Mouse (Mus musculus): Measurements from ENCODE around the gene Ppargc1a. TPM values are rescaled to one million over a fixed set of nuclear protein-coding genes. Genes with fewer than 3 reads are reported as not detected.

Gene Ppargc1a
- polyA plus RNA-seq, 1 experiment from 2014 or later, result 66.9 TPM

DNA sequence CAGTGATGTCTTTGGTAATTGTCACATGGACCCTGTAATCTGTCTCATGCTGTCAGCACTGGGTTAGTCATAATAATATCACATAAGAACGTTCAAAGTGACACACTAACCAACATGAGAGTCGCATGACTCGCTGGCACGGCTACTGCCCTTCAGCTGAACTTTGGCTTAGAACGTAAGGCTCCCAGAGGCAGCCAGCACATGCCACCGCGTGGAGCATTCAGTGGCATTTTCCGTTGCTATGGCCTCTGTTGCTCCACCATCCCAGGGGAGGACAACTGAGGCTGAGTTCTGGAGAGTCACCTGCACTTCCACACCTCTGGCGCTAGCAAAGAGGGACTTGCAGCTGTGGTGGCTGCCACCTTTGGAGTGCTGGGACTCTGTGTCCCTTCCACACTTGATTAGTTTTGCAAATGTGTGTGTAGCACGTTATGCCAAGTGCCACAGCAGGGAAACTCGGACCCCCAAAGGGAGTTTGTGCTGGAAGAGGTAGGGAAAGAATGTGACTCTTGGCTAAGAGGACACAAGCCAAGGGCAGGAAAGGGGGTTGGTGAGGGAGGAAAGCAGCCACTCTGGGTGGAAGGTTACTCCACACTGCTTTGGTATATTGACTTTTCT, 24.1 kb upstream of the Ppargc1a start:
- Histone ChIP-seq H3K27ac (replicated peaks in 1 of 2; ENCODE audit: control insufficient read depth in 1 of 2, insufficient read depth in 1 of 2, low read depth in 2 of 2, low read length in 2 of 2) (peak overlapping the region; percentile 94 to 95), H3K4me1 (ENCODE audit: control insufficient read depth in 2 of 2, insufficient read depth in 2 of 2, low read length in 2 of 2) (peaks cover 18 to 42% of the 10 kb centered on the region in 2 experiments), H3K4me2 (ENCODE audit: low read length) (peak overlapping the region; percentile 58), H3K9me3 (ENCODE audit: control insufficient read depth, low read length) (no peaks in the 10 kb centered on the region), H3K27me3 (ENCODE audit: control insufficient read depth, insufficient read depth, low read length) (no peaks in the 10 kb centered on the region), H3K36me3 (ENCODE audit: control insufficient read depth, insufficient read depth, low read length) (no peaks in the 10 kb centered on the region), H3K9ac (ENCODE audit: low read length) (peak overlapping the region; percentile 60), H3K4me3 (ENCODE audit: control insufficient read depth in 1 of 2, insufficient read depth in 1 of 2, low read depth in 1 of 2, low read length in 2 of 2) (0 out of 4 replicates have a peak overlapping the region, but pooled peaks of 1 of the 2 experiments have one; percentile 3)
- ATAC-seq (ENCODE audit: insufficient number of reproducible peaks, insufficient read depth, low FRiP score, low read depth), result peak; percentile 86
- WGBS, result 4% methylated on average over 11 of the region's 11 CpGs

DNA sequence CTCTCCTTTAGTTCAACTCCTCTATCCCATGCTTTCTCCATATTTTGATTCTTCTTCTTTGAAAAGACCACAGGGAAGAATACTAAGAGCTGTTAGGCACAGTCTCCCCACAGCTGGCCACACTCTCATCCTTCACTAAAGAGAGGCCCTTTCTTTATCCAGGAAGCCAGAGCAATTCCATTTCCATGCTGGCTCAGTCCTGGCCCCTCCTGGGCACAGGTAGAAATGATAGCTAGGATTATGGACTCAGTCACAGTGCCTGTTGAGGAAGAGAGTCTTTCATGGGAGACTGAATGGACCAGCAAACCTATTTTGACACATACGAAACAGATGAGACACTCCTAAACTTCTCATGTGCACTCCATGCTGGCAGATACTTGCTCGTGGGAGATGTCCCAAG, 18.7 kb upstream of the Ppargc1a start:
- Histone ChIP-seq H3K9me3 (ENCODE audit: control insufficient read depth, low read length) (no peaks in the 10 kb centered on the region), H3K4me1 (ENCODE audit: control insufficient read depth in 2 of 2, insufficient read depth in 2 of 2, low read length in 2 of 2) (peaks cover 10 to 23% of the 10 kb centered on the region in 2 experiments), H3K27me3 (ENCODE audit: control insufficient read depth, insufficient read depth, low read length) (no peaks in the 10 kb centered on the region), H3K9ac (ENCODE audit: low read length) (no peak overlapping the region), H3K27ac (replicated peaks in 1 of 2; ENCODE audit: control insufficient read depth in 1 of 2, insufficient read depth in 1 of 2, low read depth in 2 of 2, low read length in 2 of 2) (no peak overlapping the region), H3K4me3 (ENCODE audit: control insufficient read depth in 1 of 2, insufficient read depth in 1 of 2, low read depth in 1 of 2, low read length in 2 of 2) (no peak overlapping the region), H3K36me3 (ENCODE audit: control insufficient read depth, insufficient read depth, low read length) (no peaks in the 10 kb centered on the region), H3K4me2 (ENCODE audit: low read length) (no peak overlapping the region)
- no peak for ATAC-seq (ENCODE audit: insufficient number of reproducible peaks, insufficient read depth, low FRiP score, low read depth)
- 76% methylated on average over 2 of the region's 2 CpGs for WGBS

DNA sequence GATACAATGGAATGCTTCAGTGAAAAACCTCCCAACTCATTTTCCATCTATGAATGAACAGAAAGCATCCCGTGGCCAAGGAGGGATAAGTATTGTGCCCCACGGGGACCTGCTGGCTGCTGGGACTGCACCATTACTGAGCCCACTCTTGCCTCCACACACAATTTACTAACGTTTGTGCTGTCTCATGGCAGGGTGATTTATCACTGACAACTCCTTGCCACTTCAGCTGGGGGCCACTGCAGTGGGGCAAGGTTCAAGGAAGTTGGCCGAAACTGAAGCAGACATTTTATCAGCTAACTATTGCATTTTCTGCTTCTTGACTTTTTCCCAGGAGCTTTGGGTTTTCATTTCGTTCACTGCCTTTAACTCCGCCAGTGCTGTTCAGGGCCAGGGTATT, 17.5 kb upstream of the Ppargc1a start:
- Histone ChIP-seq H3K27me3 (ENCODE audit: control insufficient read depth, insufficient read depth, low read length) (no peaks in the 10 kb centered on the region), H3K4me2 (ENCODE audit: low read length) (no peak overlapping the region), H3K27ac (replicated peaks in 1 of 2; ENCODE audit: control insufficient read depth in 1 of 2, insufficient read depth in 1 of 2, low read depth in 2 of 2, low read length in 2 of 2) (no peak overlapping the region), H3K9ac (ENCODE audit: low read length) (no peak overlapping the region), H3K4me1 (ENCODE audit: control insufficient read depth in 2 of 2, insufficient read depth in 2 of 2, low read length in 2 of 2) (peaks cover 8 to 16% of the 10 kb centered on the region in 2 experiments), H3K4me3 (ENCODE audit: control insufficient read depth in 1 of 2, insufficient read depth in 1 of 2, low read depth in 1 of 2, low read length in 2 of 2) (no peak overlapping the region), H3K9me3 (ENCODE audit: control insufficient read depth, low read length) (no peaks in the 10 kb centered on the region), H3K36me3 (ENCODE audit: control insufficient read depth, insufficient read depth, low read length) (no peaks in the 10 kb centered on the region)
- no peak for ATAC-seq (ENCODE audit: insufficient number of reproducible peaks, insufficient read depth, low FRiP score, low read depth)
- 52% methylated on average over 6 of the region's 6 CpGs for WGBS

DNA sequence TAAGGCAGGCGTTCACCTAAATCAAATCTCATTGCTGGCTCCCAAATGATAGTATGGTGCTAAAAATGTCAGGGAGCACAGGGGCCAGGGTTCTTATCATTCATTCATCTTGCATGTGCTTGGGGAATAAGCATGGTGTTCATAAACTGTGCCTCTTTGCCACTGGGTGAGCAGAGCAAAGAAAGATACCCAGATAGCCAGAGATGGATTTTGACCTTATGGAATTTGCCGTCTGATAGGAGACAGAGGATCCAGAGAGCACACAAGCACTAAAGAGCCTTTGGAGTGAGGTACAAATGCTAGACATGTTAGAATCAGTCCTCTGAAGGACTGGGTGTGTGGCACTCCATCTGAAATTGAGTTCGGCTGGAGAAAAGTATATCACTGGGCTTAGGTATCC, 16.7 kb upstream of the Ppargc1a start:
- Histone ChIP-seq H3K4me2 (ENCODE audit: low read length) (no peak overlapping the region), H3K9ac (ENCODE audit: low read length) (no peak overlapping the region), H3K4me1 (ENCODE audit: control insufficient read depth in 2 of 2, insufficient read depth in 2 of 2, low read length in 2 of 2) (peaks cover 8 to 16% of the 10 kb centered on the region in 2 experiments), H3K27me3 (ENCODE audit: control insufficient read depth, insufficient read depth, low read length) (no peaks in the 10 kb centered on the region), H3K27ac (replicated peaks in 1 of 2; ENCODE audit: control insufficient read depth in 1 of 2, insufficient read depth in 1 of 2, low read depth in 2 of 2, low read length in 2 of 2) (no peak overlapping the region), H3K4me3 (ENCODE audit: control insufficient read depth in 1 of 2, insufficient read depth in 1 of 2, low read depth in 1 of 2, low read length in 2 of 2) (no peak overlapping the region), H3K36me3 (ENCODE audit: control insufficient read depth, insufficient read depth, low read length) (no peaks in the 10 kb centered on the region), H3K9me3 (ENCODE audit: control insufficient read depth, low read length) (no peaks in the 10 kb centered on the region)
- ATAC-seq (ENCODE audit: insufficient number of reproducible peaks, insufficient read depth, low FRiP score, low read depth), result no peak
- WGBS, result 77% methylated on average over 3 of the region's 3 CpGs

DNA sequence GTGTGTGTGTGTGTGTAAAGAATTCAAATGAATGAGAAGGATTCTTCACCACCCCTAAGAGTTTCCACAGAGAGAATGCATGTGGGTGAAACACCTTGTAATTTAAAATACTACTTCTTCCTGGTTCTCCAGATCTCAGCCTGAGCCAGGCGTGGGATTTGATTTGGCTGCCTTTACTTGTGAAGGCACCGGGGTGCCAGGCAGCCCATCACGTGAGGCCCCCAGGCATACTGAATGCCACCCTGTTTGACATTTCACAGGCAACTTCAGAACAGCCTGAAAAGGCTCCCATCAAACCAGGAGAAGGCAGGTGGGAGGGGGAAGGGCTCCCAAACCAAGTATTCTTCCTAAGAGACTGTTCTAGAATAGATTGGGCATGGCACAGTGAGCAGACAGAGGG, 16.1 kb upstream of the Ppargc1a start:
- WGBS, result 60% methylated on average over 3 of the region's 3 CpGs
- no peak overlapping the region for H3K4me3 ChIP-seq (ENCODE audit: control insufficient read depth in 1 of 2, insufficient read depth in 1 of 2, low read depth in 1 of 2, low read length in 2 of 2)
- no peak overlapping the region for H3K27ac ChIP-seq (replicated peaks in 1 of 2; ENCODE audit: control insufficient read depth in 1 of 2, insufficient read depth in 1 of 2, low read depth in 2 of 2, low read length in 2 of 2)
- H3K27me3 ChIP-seq (ENCODE audit: control insufficient read depth, insufficient read depth, low read length), result no peaks in the 10 kb centered on the region
- no peak overlapping the region for H3K4me2 ChIP-seq (ENCODE audit: low read length)
- ATAC-seq (ENCODE audit: insufficient number of reproducible peaks, insufficient read depth, low FRiP score, low read depth), result no peak
- H3K4me1 ChIP-seq (ENCODE audit: control insufficient read depth in 2 of 2, insufficient read depth in 2 of 2, low read length in 2 of 2), result peaks cover 8 to 16% of the 10 kb centered on the region in 2 experiments
- H3K9me3 ChIP-seq (ENCODE audit: control insufficient read depth, low read length), result no peaks in the 10 kb centered on the region
- H3K36me3 ChIP-seq (ENCODE audit: control insufficient read depth, insufficient read depth, low read length), result no peaks in the 10 kb centered on the region
- H3K9ac ChIP-seq (ENCODE audit: low read length), result no peak overlapping the region

DNA sequence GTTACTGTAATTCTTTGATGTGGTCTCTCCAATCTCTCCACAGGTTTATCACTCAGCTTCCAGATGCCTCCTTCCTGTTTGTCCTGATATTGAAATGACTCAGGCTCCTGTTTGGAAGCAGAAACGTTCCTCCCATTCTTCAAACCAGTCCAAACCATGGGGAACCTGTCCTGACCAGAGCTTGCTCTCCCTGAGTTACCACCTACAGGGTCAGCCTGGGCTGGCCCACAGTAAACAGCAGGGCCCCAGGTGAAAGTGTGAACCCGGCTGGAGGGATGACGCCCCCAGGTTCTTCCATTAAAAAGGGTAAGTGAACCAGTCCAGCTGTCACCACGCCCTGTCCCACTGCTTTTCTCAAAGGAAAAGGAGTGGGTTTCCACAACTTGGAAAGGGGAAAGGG, 15.5 kb upstream of the Ppargc1a start:
- Histone ChIP-seq H3K27ac (replicated peaks in 1 of 2; ENCODE audit: control insufficient read depth in 1 of 2, insufficient read depth in 1 of 2, low read depth in 2 of 2, low read length in 2 of 2) (no peak overlapping the region), H3K4me2 (ENCODE audit: low read length) (no peak overlapping the region), H3K4me1 (ENCODE audit: control insufficient read depth in 2 of 2, insufficient read depth in 2 of 2, low read length in 2 of 2) (peaks cover 8 to 16% of the 10 kb centered on the region in 2 experiments), H3K4me3 (ENCODE audit: control insufficient read depth in 1 of 2, insufficient read depth in 1 of 2, low read depth in 1 of 2, low read length in 2 of 2) (no peak overlapping the region), H3K36me3 (ENCODE audit: control insufficient read depth, insufficient read depth, low read length) (no peaks in the 10 kb centered on the region), H3K9me3 (ENCODE audit: control insufficient read depth, low read length) (no peaks in the 10 kb centered on the region), H3K9ac (ENCODE audit: low read length) (no peak overlapping the region), H3K27me3 (ENCODE audit: control insufficient read depth, insufficient read depth, low read length) (no peaks in the 10 kb centered on the region)
- ATAC-seq (ENCODE audit: insufficient number of reproducible peaks, insufficient read depth, low FRiP score, low read depth), result no peak
- 43% methylated on average over 4 of the region's 4 CpGs for WGBS

DNA sequence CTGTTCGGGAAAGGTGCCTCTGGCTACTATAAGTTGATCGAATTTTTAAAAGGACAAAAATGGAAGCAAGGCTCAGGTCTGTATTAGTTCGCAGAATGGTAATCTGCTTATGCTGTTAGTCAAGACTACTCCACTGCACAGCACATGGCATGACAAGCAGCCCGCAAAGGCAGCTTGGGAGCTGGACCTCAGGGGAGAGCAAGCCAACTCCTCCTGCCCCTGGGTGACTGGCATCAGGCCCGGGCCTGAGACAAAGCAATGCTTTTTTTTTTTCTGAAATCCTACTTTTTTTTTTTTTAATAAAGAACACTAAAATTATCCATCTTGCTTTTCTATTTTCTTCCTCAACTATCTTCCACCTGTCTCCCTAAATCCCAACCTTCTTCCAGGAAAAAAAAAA, 15.1 kb upstream of the Ppargc1a start:
- H3K4me3 ChIP-seq (ENCODE audit: control insufficient read depth in 1 of 2, insufficient read depth in 1 of 2, low read depth in 1 of 2, low read length in 2 of 2), result no peak overlapping the region
- H3K4me1 ChIP-seq (ENCODE audit: control insufficient read depth in 2 of 2, insufficient read depth in 2 of 2, low read length in 2 of 2), result peaks cover 8 to 16% of the 10 kb centered on the region in 2 experiments
- 70% methylated on average over 5 of the region's 5 CpGs for WGBS
- no peak overlapping the region for H3K27ac ChIP-seq (replicated peaks in 1 of 2; ENCODE audit: control insufficient read depth in 1 of 2, insufficient read depth in 1 of 2, low read depth in 2 of 2, low read length in 2 of 2)
- H3K4me2 ChIP-seq (ENCODE audit: low read length), result no peak overlapping the region
- no peaks in the 10 kb centered on the region for H3K36me3 ChIP-seq (ENCODE audit: control insufficient read depth, insufficient read depth, low read length)
- no peaks in the 10 kb centered on the region for H3K27me3 ChIP-seq (ENCODE audit: control insufficient read depth, insufficient read depth, low read length)
- ATAC-seq (ENCODE audit: insufficient number of reproducible peaks, insufficient read depth, low FRiP score, low read depth), result no peak
- H3K9me3 ChIP-seq (ENCODE audit: control insufficient read depth, low read length), result no peaks in the 10 kb centered on the region
- H3K9ac ChIP-seq (ENCODE audit: low read length), result no peak overlapping the region

DNA sequence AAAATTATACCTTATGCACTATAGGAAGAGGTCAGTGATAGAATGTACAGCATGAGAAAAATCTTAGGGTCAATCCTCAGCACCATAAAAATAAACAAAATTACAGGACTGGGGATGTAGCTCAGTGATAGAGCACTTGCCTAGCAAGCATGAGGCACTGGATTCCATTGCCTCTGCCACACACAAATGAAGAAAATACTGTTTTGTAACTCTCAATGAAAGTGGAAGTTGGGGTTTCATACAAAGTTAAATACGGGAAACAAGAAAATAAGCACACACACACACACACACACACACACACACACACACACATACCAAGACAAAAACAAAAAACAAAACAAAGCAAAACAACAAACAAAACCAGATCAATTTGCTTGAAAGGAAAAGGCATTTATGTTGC, 10.1 kb upstream of the Ppargc1a start:
- Histone ChIP-seq H3K27ac (replicated peaks in 1 of 2; ENCODE audit: control insufficient read depth in 1 of 2, insufficient read depth in 1 of 2, low read depth in 2 of 2, low read length in 2 of 2) (no peak overlapping the region), H3K9ac (ENCODE audit: low read length) (no peak overlapping the region), H3K4me2 (ENCODE audit: low read length) (no peak overlapping the region), H3K4me1 (ENCODE audit: control insufficient read depth in 2 of 2, insufficient read depth in 2 of 2, low read length in 2 of 2) (no peaks in the 10 kb centered on the region; a peak in 1 of 4 replicates), H3K27me3 (ENCODE audit: control insufficient read depth, insufficient read depth, low read length) (no peaks in the 10 kb centered on the region), H3K9me3 (ENCODE audit: control insufficient read depth, low read length) (no peaks in the 10 kb centered on the region), H3K4me3 (ENCODE audit: control insufficient read depth in 1 of 2, insufficient read depth in 1 of 2, low read depth in 1 of 2, low read length in 2 of 2) (no peak overlapping the region), H3K36me3 (ENCODE audit: control insufficient read depth, insufficient read depth, low read length) (no peaks in the 10 kb centered on the region)
- 95% methylated on average over 1 of the region's 1 CpGs for WGBS
- no peak for ATAC-seq (ENCODE audit: insufficient number of reproducible peaks, insufficient read depth, low FRiP score, low read depth)
